Mouse (Mus musculus) hindbrain, embryonic 16.5 days (tissue): ENCODE measurements around the gene Rbm6. TPM values are rescaled to one million over a fixed set of nuclear protein-coding genes. Genes with fewer than 3 reads are reported as not detected.

ENCODE experiments used
- ATAC-seq: fragments of 200-750 bp; cut with Nextera tagmentation; 2 replicates; pipeline ENCODE4 v1.8.0; 2017; ENCODE audit warnings: moderate TSS enrichment, moderate library complexity
- H3K27ac ChIP-seq: fragments of 300-500 bp; sonication (generic); 2 replicates; pipeline ENCODE4 v1.5.1; 2014; ENCODE audit warnings: low read depth, mild to moderate bottlenecking, control low read depth, low read length, moderate library complexity
- H3K27me3 ChIP-seq: fragments of 300-500 bp; sonication (generic); replicated peaks from 2 replicates; pipeline ENCODE4 v1.6.1; 2014; ENCODE audit warnings: low read length; ENCODE audit not compliant: control insufficient read depth, insufficient read depth
- H3K36me3 ChIP-seq: fragments of 300-500 bp; sonication (generic); 2 replicates; pipeline ENCODE4 v1.6.1; 2014; ENCODE audit warnings: mild to moderate bottlenecking, low read length, moderate library complexity, mixed read lengths; ENCODE audit not compliant: control insufficient read depth, insufficient read depth
- H3K4me1 ChIP-seq: fragments of 300-500 bp; sonication (generic); 2 replicates; pipeline ENCODE4 v1.6.1; 2014; ENCODE audit warnings: low read depth, low read length; ENCODE audit not compliant: control insufficient read depth, insufficient read depth
- H3K4me2 ChIP-seq: fragments of 300-500 bp; sonication (generic); 2 replicates; pipeline ENCODE4 v1.6.1; 2014; ENCODE audit warnings: mild to moderate bottlenecking, low read length, control low read depth, moderate library complexity
- H3K4me3 ChIP-seq: fragments of 300-500 bp; sonication (generic); 2 replicates; pipeline ENCODE4 v1.5.1; 2014; ENCODE audit warnings: mild to moderate bottlenecking, low read length, control low read depth, moderate library complexity
- H3K9ac ChIP-seq: fragments of 300-500 bp; sonication (generic); 2 replicates; pipeline ENCODE4 v1.6.1; 2014; ENCODE audit warnings: low read depth, mild to moderate bottlenecking, control low read depth, low read length, moderate library complexity
- H3K9me3 ChIP-seq: fragments of 300-500 bp; sonication (generic); 2 replicates; pipeline ENCODE4 v1.6.1; 2014; ENCODE audit warnings: mild to moderate bottlenecking, low read length, moderate library complexity; ENCODE audit not compliant: control insufficient read depth
- WGBS: fragments of 180-500 bp; shearing (Covaris S2); extraction: QIAGEN DNeasy Blood & Tissue Kit; methylation state at CpG from one replicate; pipeline ENCODE4 v1.1.7; 2014; 5-methylcytosine and 5-hydroxymethylcytosine counted together
- polyA plus RNA-seq: library from polyadenylated mRNA; unstranded; fragments of >200 nt; fragmentation: Nextera tagmentation; extraction: Ambion mirVana; gene quantifications from 2 replicates; pipeline ENCODE4 v1.2.1, GENCODE M21; 2015

The Rbm6 gene
- polyA plus RNA-seq, 1 experiment from 2014 or later = 83.1 TPM

DNA sequence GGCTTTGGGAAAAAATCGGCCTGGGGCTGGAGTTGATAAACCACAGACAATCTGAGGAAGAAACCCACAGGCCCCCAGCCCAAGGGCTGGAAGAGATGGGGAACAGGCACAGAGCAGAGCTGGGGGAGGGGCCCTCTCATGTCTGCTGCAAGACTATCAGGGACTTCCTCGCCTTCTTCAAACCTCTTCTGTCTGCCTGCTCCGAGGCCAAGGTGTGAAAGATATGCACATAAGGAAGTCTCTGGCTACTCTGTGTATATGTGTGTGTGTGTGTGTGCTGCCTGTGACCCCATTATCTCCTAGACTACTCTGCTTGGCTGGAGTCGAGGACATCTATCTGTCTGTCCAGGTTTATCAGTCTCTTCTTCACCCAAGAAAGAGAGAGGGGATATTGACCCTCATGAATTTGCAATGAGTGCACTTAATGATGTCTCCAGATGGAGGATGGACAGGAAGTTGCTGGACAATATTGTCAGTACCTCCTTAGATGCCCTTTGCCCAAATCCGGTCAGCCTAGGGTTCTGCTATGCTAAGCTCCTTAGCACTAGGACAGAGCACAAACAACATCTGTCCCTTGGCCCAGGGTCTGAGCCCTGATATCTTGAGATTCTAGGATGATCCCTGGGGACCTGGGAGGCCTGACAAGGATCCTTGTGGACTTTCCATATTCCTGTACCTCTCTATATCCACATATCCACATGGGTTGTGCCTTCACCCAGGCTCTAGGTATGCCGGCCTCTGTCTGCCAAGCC is 143.9 kb downstream of the Rbm6 start:
- peak overlapping the region; percentile 37; the same call in 1 of the 2 replicates for H3K27ac ChIP-seq
- no peaks in the 10 kb centered on the region for H3K27me3 ChIP-seq
- no peaks in the 10 kb centered on the region for H3K36me3 ChIP-seq
- no peaks in the 10 kb centered on the region for H3K9me3 ChIP-seq
- no peak overlapping the region for H3K4me3 ChIP-seq
- H3K9ac ChIP-seq = no peak overlapping the region
- no peak overlapping the region for H3K4me2 ChIP-seq
- 65% methylated on average over 6 of the region's 6 CpGs for WGBS
- H3K4me1 ChIP-seq = peaks cover 33% of the 10 kb centered on the region
- ATAC-seq = no peak

DNA sequence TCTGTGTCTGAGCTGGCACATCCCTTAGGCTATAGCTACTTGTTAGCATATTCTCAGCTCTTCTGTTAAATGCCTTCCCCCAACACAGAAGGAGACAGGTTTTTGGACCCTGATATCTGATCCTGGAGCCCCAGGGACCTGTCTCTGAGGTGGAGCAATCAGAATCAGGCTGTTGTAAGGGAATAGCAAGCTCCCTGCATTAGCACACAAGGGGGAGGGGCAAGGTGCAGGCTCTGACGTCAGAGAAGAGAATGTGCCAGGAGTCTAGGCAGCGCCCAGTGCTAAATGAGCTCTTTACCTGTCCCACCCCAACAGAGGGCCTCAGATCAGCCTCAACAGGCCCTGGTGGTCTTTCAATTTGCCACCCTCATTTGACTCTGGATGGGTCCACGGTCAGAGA is 146.0 kb downstream of the Rbm6 start:
- Histone ChIP-seq H3K9ac (no peak overlapping the region), H3K27ac (0 out of 2 replicates have a peak overlapping the region, but pooled peaks have one; percentile 15), H3K4me1 (peaks cover 49% of the 10 kb centered on the region), H3K4me3 (no peak overlapping the region), H3K4me2 (no peak overlapping the region), H3K9me3 (no peaks in the 10 kb centered on the region), H3K36me3 (no peaks in the 10 kb centered on the region), H3K27me3 (no peaks in the 10 kb centered on the region)
- WGBS = 52% methylated on average over 3 of the region's 3 CpGs
- no peak for ATAC-seq

DNA sequence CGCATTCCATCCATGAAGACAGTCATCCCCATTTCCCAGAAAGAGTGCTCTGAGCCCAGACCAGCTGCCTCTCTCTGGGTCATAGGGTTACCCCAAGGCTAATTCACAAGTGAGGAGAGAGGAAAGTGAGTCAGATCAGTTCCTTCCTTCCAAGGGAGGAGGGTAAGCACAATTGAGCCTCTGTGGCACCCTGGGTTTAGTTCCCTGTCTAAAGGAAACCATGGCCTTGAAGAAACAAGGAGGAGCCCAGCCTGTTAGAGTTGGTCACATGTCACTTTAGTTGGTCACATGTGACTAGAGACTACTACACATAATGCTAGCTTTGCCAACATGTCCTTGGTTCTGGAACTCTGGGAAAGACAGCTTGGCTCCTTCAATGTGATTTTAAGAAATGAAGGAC is 148.2 kb downstream of the Rbm6 start:
- Histone ChIP-seq H3K4me3 (no peak overlapping the region), H3K9me3 (no peaks in the 10 kb centered on the region), H3K27ac (no peak overlapping the region), H3K9ac (no peak overlapping the region), H3K4me1 (peaks cover 38% of the 10 kb centered on the region), H3K36me3 (no peaks in the 10 kb centered on the region), H3K27me3 (no peaks in the 10 kb centered on the region), H3K4me2 (no peak overlapping the region)
- no peak for ATAC-seq
- 100% methylated on average over 1 of the region's 1 CpGs for WGBS

DNA sequence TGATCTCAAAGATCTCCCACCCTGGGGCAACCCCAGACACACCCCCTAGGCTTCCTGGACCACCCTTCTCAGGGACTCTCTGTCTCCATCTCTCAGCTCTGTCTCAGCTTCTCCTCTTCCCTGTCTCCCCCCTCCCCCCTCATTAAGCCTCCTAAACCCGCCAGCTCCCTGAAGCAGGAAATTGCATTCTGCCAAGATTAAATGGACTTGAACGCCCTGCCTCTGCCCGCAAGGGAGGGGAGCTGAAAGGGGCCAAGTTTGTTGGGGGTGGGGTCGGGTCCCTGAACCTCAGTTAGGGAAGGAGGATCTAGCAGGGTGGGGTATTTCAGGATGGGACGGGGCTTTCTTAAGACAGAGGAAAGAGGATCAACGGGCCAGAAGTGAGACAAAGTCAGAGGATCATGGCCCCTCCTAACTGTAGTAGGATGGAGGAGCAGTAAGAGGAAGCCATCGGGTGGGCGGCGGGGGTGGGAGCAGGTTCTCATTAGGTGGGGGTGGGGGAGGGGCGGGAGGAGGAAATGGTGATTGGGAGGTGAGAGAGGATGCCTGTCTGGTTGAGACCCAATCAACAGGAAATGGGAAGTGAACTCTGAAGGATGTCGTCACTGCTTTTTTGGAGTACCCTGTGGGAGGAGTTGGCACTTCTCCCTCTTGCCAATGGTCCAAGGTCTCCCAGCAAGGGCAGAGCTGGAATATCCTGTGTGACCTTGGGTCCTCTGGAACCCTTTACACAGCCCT is 149.1 kb downstream of the Rbm6 start:
- H3K4me3 ChIP-seq = no peak overlapping the region
- peak overlapping the region; percentile 37; the same call in 1 of the 2 replicates for H3K9ac ChIP-seq
- 9% methylated on average over 11 of the region's 11 CpGs for WGBS
- no peaks in the 10 kb centered on the region for H3K36me3 ChIP-seq
- H3K4me1 ChIP-seq = peaks cover 30% of the 10 kb centered on the region
- peak overlapping the region; percentile 18; the same call in 1 of the 2 replicates for H3K4me2 ChIP-seq
- peak overlapping the region; percentile 46; the same call in 1 of the 2 replicates for H3K27ac ChIP-seq
- peak; percentile 64 for ATAC-seq
- H3K27me3 ChIP-seq = no peaks in the 10 kb centered on the region
- H3K9me3 ChIP-seq = no peaks in the 10 kb centered on the region

Other genes starting within 250 kb of the Rbm6 start
- 302 and 317 TPM in 2 replicates for gene Gnai2, start 237.9 kb downstream of the Rbm6 start, polyA plus RNA-seq
- gene Slc38a3, start 203.7 kb downstream of the Rbm6 start, polyA plus RNA-seq = 53.2 and 55.0 TPM in 2 replicates
- 1.3 and 2.7 TPM in 2 replicates for gene Gnat1, start 193.5 kb downstream of the Rbm6 start, polyA plus RNA-seq
- gene Sema3f, start 162.8 kb downstream of the Rbm6 start, polyA plus RNA-seq = 10.0 and 13.0 TPM in 2 replicates
- gene Rbm5, start 102.2 kb downstream of the Rbm6 start, polyA plus RNA-seq = 210 and 236 TPM in 2 replicates
- gene Mon1a, start 14.9 kb upstream of the Rbm6 start, polyA plus RNA-seq = 22.6 and 23.9 TPM in 2 replicates
- 1.3 and 3.0 TPM in 2 replicates for gene Mst1r, start 33.6 kb upstream of the Rbm6 start, polyA plus RNA-seq
- gene Actl11, start 55.2 kb upstream of the Rbm6 start, polyA plus RNA-seq = not detected in 2 replicates
- 58.4 and 63.4 TPM in 2 replicates for gene Camkv, start 62.4 kb upstream of the Rbm6 start, polyA plus RNA-seq
- gene Traip, start 76.9 kb upstream of the Rbm6 start, polyA plus RNA-seq = 10.0 and 10.8 TPM in 2 replicates
- 8.8 and 9.6 TPM in 2 replicates for gene Uba7, start 102.3 kb upstream of the Rbm6 start, polyA plus RNA-seq
- gene Gm20661, start 109.8 kb upstream of the Rbm6 start, polyA plus RNA-seq = 0.58 and 0.89 TPM in 2 replicates
- gene Inka1, start 112.6 kb upstream of the Rbm6 start, polyA plus RNA-seq = 18.1 and 18.7 TPM in 2 replicates
- 2.4 and 3.3 TPM in 2 replicates for gene Cdhr4, start 119.3 kb upstream of the Rbm6 start, polyA plus RNA-seq
- 0.34 and 1.5 TPM in 2 replicates for gene Gm20662, start 123.1 kb upstream of the Rbm6 start, polyA plus RNA-seq
- 96.0 and 111 TPM in 2 replicates for gene Ip6k1, start 129.3 kb upstream of the Rbm6 start, polyA plus RNA-seq
- 25.1 and 25.7 TPM in 2 replicates for gene Gmppb, start 176.0 kb upstream of the Rbm6 start, polyA plus RNA-seq
- 2.1 and 2.4 TPM in 2 replicates for gene Amigo3, start 179.9 kb upstream of the Rbm6 start, polyA plus RNA-seq
- not detected in 2 replicates for gene Mst1, start 207.2 kb upstream of the Rbm6 start, polyA plus RNA-seq
- gene Rnf123, start 210.1 kb upstream of the Rbm6 start, polyA plus RNA-seq = 47.6 and 53.9 TPM in 2 replicates
- gene Apeh, start 221.4 kb upstream of the Rbm6 start, polyA plus RNA-seq = 58.6 and 60.9 TPM in 2 replicates